ENCODE assay signal across 8 mouse cellular contexts in genomic region chr1:73850173-73851014, GRCm38 (mm10).
DNase-seq lines count a peak whose midpoint lies in the region; ATAC-seq and TF ChIP-seq lines count a peak whose summit lies in the region.
"Had no signal": no experiment of that assay in that cellular context is flagged by ENCODE, and none has a peak within 500 bp of the region (broad histone marks: within the 10 kb centered on the region; RNA-seq: fewer than 3 reads in every experiment).

No protein-coding gene starts in this region.

- no peak for TF ChIP-seq CTCF in Patski (IDR thresholded peaks at IDR 0.05)

- H3K4me2 ChIP-seq in hindbrain, embryonic 16.5 days (ENCODE audit: low read length) = no peak overlapping the region
- H3K4me2 ChIP-seq: limb, embryonic 13.5 days had no signal

- POLR2A ChIA-PET in Patski (lab: Charles Lee) = interaction anchor here (1.0 kb wide), 1 partner anchor 44 kb away, joined by 3 read pairs; no protein-coding TSS in a partner anchor

- no peaks in the 10 kb centered on the region; the same call in none of the 2 replicates for H3K4me1 ChIP-seq in hindbrain, embryonic 16.5 days (ENCODE audit: control insufficient read depth, insufficient read depth, low read depth, low read length)
- H3K4me1 ChIP-seq in limb, embryonic 10.5 days = 0 out of 2 replicates have a peak, but pooled peaks cover 14% of the 10 kb centered on the region
- H3K4me1 ChIP-seq: limb, embryonic 13.5 days had no signal

- ATAC-seq in Patski = peak; percentile 42
- ATAC-seq in hindbrain, embryonic 16.5 days = peak; percentile 89
- ATAC-seq in monocyte, adult 5-6 weeks (replicated peaks; ENCODE audit: insufficient number of reproducible peaks, low FRiP score, low TSS enrichment, poor library complexity, severe bottlenecking) = no peak
- ATAC-seq in frontal cortex, adult (ENCODE audit: low TSS enrichment) = no peak

- no peaks in the 10 kb centered on the region for H3K36me3 ChIP-seq in hindbrain, embryonic 16.5 days (ENCODE audit: control insufficient read depth, insufficient read depth, low read length)
- H3K36me3 ChIP-seq in limb, embryonic 10.5 days = no peaks in the 10 kb centered on the region
- H3K36me3 ChIP-seq: limb, embryonic 13.5 days had no signal

- H3K27me3 ChIP-seq in Patski = peaks cover 3% of the 10 kb centered on the region
- no peaks in the 10 kb centered on the region for H3K27me3 ChIP-seq in hindbrain, embryonic 16.5 days (replicated peaks; ENCODE audit: control insufficient read depth, insufficient read depth, low read length)
- H3K27me3 ChIP-seq in limb, embryonic 10.5 days (ENCODE audit: low read depth, poor library complexity, severe bottlenecking) = peaks cover 2% of the 10 kb centered on the region; the same call in 1 of the 2 replicates
- H3K27me3 ChIP-seq: limb, embryonic 13.5 days had no signal

- no peak overlapping the region for H3K4me3 ChIP-seq in hindbrain, embryonic 16.5 days (ENCODE audit: low read length)
- H3K4me3 ChIP-seq in limb, embryonic 10.5 days = no peak overlapping the region
- H3K4me3 ChIP-seq: limb, embryonic 13.5 days had no signal

- DNase-seq in Muller cell, postnatal 12 days (ENCODE audit: inconsistent ontology term) = peak; percentile 84
- peak; percentile 68 for DNase-seq in Patski (ENCODE audit: low read depth, low spot score)
- DNase-seq in kidney, postnatal 4 days = peak; percentile 78 to 88
- DNase-seq in limb, embryonic 10.5 days (ENCODE audit: low spot score) = no peak

- in situ Hi-C loops in Patski (cut with MboI; ENCODE audit: low pct_unique_long_range_greater_than_20kb) = no loop called here

- WGBS in hindbrain, embryonic 16.5 days = 21% methylated on average over 11 of the region's 11 CpGs
- 93% methylated on average over 11 of the region's 11 CpGs for WGBS in limb, embryonic 10.5 days

- CTCF ChIA-PET in Patski (lab: Charles Lee) = interaction anchor here (0.8 kb wide), 1 partner anchor 14 kb away, joined by 3 read pairs; no protein-coding TSS in a partner anchor

- H3K9me3 ChIP-seq in hindbrain, embryonic 16.5 days (ENCODE audit: control insufficient read depth, low read length) = no peaks in the 10 kb centered on the region
- no peaks in the 10 kb centered on the region for H3K9me3 ChIP-seq in limb, embryonic 10.5 days (replicated peaks)
- H3K9me3 ChIP-seq: limb, embryonic 13.5 days had no signal

- peak overlapping the region; percentile 40; the same call in 1 of the 2 replicates for H3K27ac ChIP-seq in hindbrain, embryonic 16.5 days (ENCODE audit: low read depth, low read length)
- H3K27ac ChIP-seq in limb, embryonic 10.5 days = no peak overlapping the region
- H3K27ac ChIP-seq: limb, embryonic 13.5 days had no signal

- H3K9ac ChIP-seq in hindbrain, embryonic 16.5 days (ENCODE audit: low read depth, low read length) = no peak overlapping the region
- H3K9ac ChIP-seq: limb, embryonic 13.5 days had no signal

Comparison
In these comparisons a context has a peak if more than half of its experiments do, and no peak if none do; other contexts are left out.
1. ATAC-seq: peak in Patski (single experiment) and hindbrain, embryonic 16.5 days (single experiment); none in monocyte, adult 5-6 weeks (single experiment) and frontal cortex, adult (single experiment).